Mouse (Mus musculus): ENCODE measurements around the gene Hist4h4. TPM values are rescaled to one million over a fixed set of nuclear protein-coding genes. Genes with fewer than 3 reads are reported as not detected.

Gene Hist4h4
- total RNA-seq (2021) = 10 to 100 TPM; 11.8 to 13.2 TPM
- long read RNA-seq = 0 reads

- DNase-seq (ENCODE audit: low spot score in 2 of 2) = peak; percentile 93 to 99
These were observed at the start of gene Hist4h4 for GRCm38 (mm10) chr6:136803739-136804633. Hist4h4 (minus strand) TSS chr6:136804415.

- DNase-seq (ENCODE audit: low spot score in 2 of 2) = no peak
These were observed 48.5 kb upstream of the Hist4h4 start for GRCm38 (mm10) chr6:136852762-136853161.

- no peak for DNase-seq (ENCODE audit: low spot score in 2 of 2)
These were observed 48.1 kb upstream of the Hist4h4 start for GRCm38 (mm10) chr6:136852348-136852747.

- DNase-seq (ENCODE audit: low spot score in 2 of 2) = no peak
These were observed 46.1 kb upstream of the Hist4h4 start for GRCm38 (mm10) chr6:136850267-136850666.

GRCm38 (mm10) chr6:136848971-136849370 is 44.8 kb upstream of the Hist4h4 start:
- no peak for DNase-seq (ENCODE audit: low spot score in 2 of 2)

- DNase-seq (ENCODE audit: low spot score in 2 of 2) = no peak
These were observed 44.2 kb upstream of the Hist4h4 start for GRCm38 (mm10) chr6:136848399-136848798.

- peak in 1 of 2 experiments; percentile 60 for DNase-seq (ENCODE audit: low spot score in 2 of 2)
These were observed 43.6 kb upstream of the Hist4h4 start for GRCm38 (mm10) chr6:136847790-136848189.

GRCm38 (mm10) chr6:136847267-136847666 is 43.1 kb upstream of the Hist4h4 start:
- DNase-seq (ENCODE audit: low spot score in 2 of 2) = no peak

- no peak for DNase-seq (ENCODE audit: low spot score in 2 of 2)
These were observed 41.7 kb upstream of the Hist4h4 start for GRCm38 (mm10) chr6:136845706-136846480.

GRCm38 (mm10) chr6:136844903-136845302 is 40.7 kb upstream of the Hist4h4 start:
- DNase-seq (ENCODE audit: low spot score in 2 of 2) = no peak

- DNase-seq (ENCODE audit: low spot score in 2 of 2) = no peak
These were observed 33.1 kb upstream of the Hist4h4 start for GRCm38 (mm10) chr6:136837323-136837722.

GRCm38 (mm10) chr6:136835352-136835751 is 31.1 kb upstream of the Hist4h4 start, which contains the start of gene Smco3:
Smco3 (minus strand) TSS chr6:136835452.
- no peak for DNase-seq (ENCODE audit: low spot score in 2 of 2)

- no peak for DNase-seq (ENCODE audit: low spot score in 2 of 2)
These were observed 27.5 kb upstream of the Hist4h4 start for GRCm38 (mm10) chr6:136831712-136832111.

GRCm38 (mm10) chr6:136828681-136829080 is 24.5 kb upstream of the Hist4h4 start:
- DNase-seq (ENCODE audit: low spot score in 2 of 2) = no peak

- DNase-seq (ENCODE audit: low spot score in 2 of 2) = peak; percentile 95 to 97
These were observed 23.8 kb upstream of the Hist4h4 start, which contains the start of gene Wbp11 for GRCm38 (mm10) chr6:136827881-136828561. Wbp11 (minus strand) TSS chr6:136828233.

GRCm38 (mm10) chr6:136827516-136827880 is 23.3 kb upstream of the Hist4h4 start, which contains the start of gene BC049715:
BC049715 (plus strand) TSS chr6:136827626.
- no peak for DNase-seq (ENCODE audit: low spot score in 2 of 2)

GRCm38 (mm10) chr6:136827116-136827515 is 22.9 kb upstream of the Hist4h4 start:
- no peak for DNase-seq (ENCODE audit: low spot score in 2 of 2)

GRCm38 (mm10) chr6:136824987-136825386 is 20.8 kb upstream of the Hist4h4 start:
- DNase-seq (ENCODE audit: low spot score in 2 of 2) = no peak

GRCm38 (mm10) chr6:136821086-136821485 is 16.9 kb upstream of the Hist4h4 start:
- DNase-seq (ENCODE audit: low spot score in 2 of 2) = no peak

GRCm38 (mm10) chr6:136820381-136820780 is 16.2 kb upstream of the Hist4h4 start:
- DNase-seq (ENCODE audit: low spot score in 2 of 2) = no peak

GRCm38 (mm10) chr6:136817549-136817948 is 13.3 kb upstream of the Hist4h4 start:
- peak; percentile 89 to 94 for DNase-seq (ENCODE audit: low spot score in 2 of 2)

All from layer of hippocampus, adult 18-20 months (tissue).